Mouse (Mus musculus) G1E (cell line): ENCODE data around the gene Scamp3. TPM values are rescaled to one million over a fixed set of nuclear protein-coding genes. Genes with fewer than 3 reads are reported as not detected.

Experiments used
- ATAC-seq: 2 replicates; pipeline ENCODE4 v1.8.0; 2016; ENCODE audit warnings: mild to moderate bottlenecking; ENCODE audit not compliant: insufficient number of reproducible peaks, poor library complexity, low FRiP score, severe bottlenecking; ENCODE audit errors: extremely low read depth
- DNase-seq: peaks from one replicate; pipeline ENCODE4 v3.0.0; 2012; ENCODE audit warnings: low spot score
- H3K27me3 ChIP-seq: 2 replicates; pipeline ENCODE4 v1.6.1; 2012; ENCODE audit warnings: mild to moderate bottlenecking, low read length, inconsistent platforms; ENCODE audit not compliant: insufficient read depth
- H3K36me3 ChIP-seq: replicated peaks from 2 replicates; pipeline ENCODE3; 2012; ENCODE audit warnings: mild to moderate bottlenecking, inconsistent platforms
- H3K4me1 ChIP-seq: 2 replicates; pipeline ENCODE4 v1.6.1; 2012; ENCODE audit warnings: low read depth, low read length, inconsistent platforms, mixed read lengths; ENCODE audit not compliant: insufficient read depth
- H3K4me3 ChIP-seq: 2 replicates; pipeline ENCODE4 v1.5.1; 2012; ENCODE audit warnings: low read depth, mild to moderate bottlenecking, inconsistent platforms, low read length, moderate library complexity, mixed read lengths
- H3K9me3 ChIP-seq: replicated peaks from 2 replicates; pipeline ENCODE4 v1.6.1; 2012; ENCODE audit warnings: inconsistent platforms
- CTCF ChIP-seq: IDR thresholded peaks from 2 replicates; pipeline ENCODE4 v1.5.1; 2012; ENCODE audit warnings: low read depth, low read length, inconsistent platforms, mixed read lengths
- GATA1 ChIP-seq: IDR thresholded peaks from 2 replicates; pipeline ENCODE4 v1.6.1; 2012; ENCODE audit warnings: borderline replicate concordance, low read length, inconsistent platforms, mixed read lengths
- GATA2 ChIP-seq: IDR thresholded peaks from 2 replicates; pipeline ENCODE4 v1.6.1; 2012; ENCODE audit warnings: low read depth, low read length, inconsistent platforms, borderline replicate concordance
- POLR2AphosphoS5 ChIP-seq: IDR thresholded peaks from 2 replicates; pipeline ENCODE4 v1.6.1; 2012; ENCODE audit warnings: low read depth, low read length, inconsistent platforms; ENCODE audit not compliant: insufficient replicate concordance
- TAL1 ChIP-seq: conservative IDR thresholded peaks from 2 replicates; pipeline ENCODE4 v1.6.1; 2012; ENCODE audit warnings: low read depth, low read length, inconsistent platforms, mixed read lengths
- polyA plus RNA-seq: library from polyadenylated mRNA; stranded (reverse); fragments of >175 nt; gene quantifications from 2 replicates; pipeline ENCODE4 v1.2.3, GENCODE M21; 2012
- total RNA-seq, 2 experiments: library from RNA; stranded (forward) in 1 of 2; stranded (reverse) in 1 of 2; fragments of 200-1000 nt in 1 of 2; fragments of >200 nt in 1 of 2; fragmentation: Nextera tagmentation in 1 of 2; gene quantifications; 2 replicates each; pipeline ENCODE4 v1.2.3; 2014 to 2017

Scamp3 gene
- total and polyA plus RNA-seq, 3 experiments, result 35.1 to 234 (median 123) TPM

GRCm38 (mm10) chr3:89188478-89188875 is 11.2 kb downstream of the Scamp3 start:
- Histone ChIP-seq H3K36me3 (peaks cover 47% of the 10 kb centered on the region), H3K4me3 (no peak overlapping the region), H3K9me3 (no peaks in the 10 kb centered on the region), H3K27me3 (no peaks in the 10 kb centered on the region; the same call in 1 of the 2 replicates), H3K4me1 (peaks cover 16% of the 10 kb centered on the region)
- DNase-seq (no peak), ATAC-seq (no peak)
- TF ChIP-seq CTCF, result no peak
- TF ChIP-seq GATA1, result no peak
- TF ChIP-seq TAL1, result no peak
- no peak for TF ChIP-seq POLR2AphosphoS5
- TF ChIP-seq GATA2, result no peak

- Histone ChIP-seq H3K9me3 (no peaks in the 10 kb centered on the region), H3K4me1 (peaks cover 18% of the 10 kb centered on the region), H3K27me3 (no peaks in the 10 kb centered on the region; the same call in 1 of the 2 replicates), H3K4me3 (no peak overlapping the region), H3K36me3 (peaks cover 30% of the 10 kb centered on the region)
- ATAC-seq (no peak), DNase-seq (no peak)
- TF ChIP-seq GATA1 (no peak), CTCF (no peak), GATA2 (no peak), TAL1 (no peak), POLR2AphosphoS5 (no peak)
Measured at GRCm38 (mm10) chr3:89190436-89190835, 13.2 kb downstream of the Scamp3 start.

DNA sequence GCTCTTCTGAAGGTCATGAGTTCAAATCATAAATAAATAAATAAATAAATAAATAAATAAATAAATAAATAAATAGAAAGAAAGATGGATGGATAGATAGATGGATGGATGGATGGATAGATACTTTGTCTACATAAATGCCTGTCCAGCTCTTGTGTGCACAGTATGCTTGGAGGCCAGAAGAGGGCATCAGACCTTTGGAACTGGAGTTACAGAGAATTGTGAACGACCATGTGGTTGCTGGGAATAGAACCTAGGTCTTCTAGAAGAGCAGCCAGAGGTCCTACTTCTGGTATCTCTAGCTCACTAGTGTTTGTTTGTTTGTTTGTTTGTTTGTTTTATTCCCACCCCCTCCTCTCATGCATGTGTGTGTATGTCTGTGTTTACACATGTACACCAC is 16.1 kb downstream of the Scamp3 start:
- Histone ChIP-seq H3K4me3 (no peak overlapping the region), H3K9me3 (no peaks in the 10 kb centered on the region), H3K36me3 (peaks cover 6% of the 10 kb centered on the region), H3K4me1 (peaks cover 22% of the 10 kb centered on the region), H3K27me3 (no peaks in the 10 kb centered on the region; the same call in none of the 2 replicates)
- no peak for TF ChIP-seq GATA2
- TF ChIP-seq POLR2AphosphoS5, result no peak
- no peak for TF ChIP-seq CTCF
- DNase-seq (no peak), ATAC-seq (no peak)

GRCm38 (mm10) chr3:89193853-89194252 is 16.6 kb downstream of the Scamp3 start:
- TF ChIP-seq TAL1 (no peak), GATA2 (no peak), CTCF (no peak), POLR2AphosphoS5 (no peak), GATA1 (no peak)

GRCm38 (mm10) chr3:89195979-89196877 is 19.0 kb downstream of the Scamp3 start:
- no peak for TF ChIP-seq GATA1
- TF ChIP-seq CTCF, result no peak
- no peak for TF ChIP-seq POLR2AphosphoS5
- no peak for TF ChIP-seq TAL1
- TF ChIP-seq GATA2, result no peak
- Histone ChIP-seq H3K9me3 (no peaks in the 10 kb centered on the region), H3K27me3 (no peaks in the 10 kb centered on the region; the same call in 1 of the 2 replicates), H3K4me1 (peaks cover 26% of the 10 kb centered on the region), H3K4me3 (peak overlapping the region; percentile 70), H3K36me3 (no peaks in the 10 kb centered on the region)
- ATAC-seq (peak; percentile 95), DNase-seq (peak; percentile 89)

More at GRCm38 (mm10) chr3:89193853-89194252, 16.6 kb downstream of the Scamp3 start:
- DNase-seq (no peak), ATAC-seq (no peak)
- Histone ChIP-seq H3K4me3 (no peak overlapping the region), H3K4me1 (peaks cover 22% of the 10 kb centered on the region), H3K36me3 (peaks cover 1% of the 10 kb centered on the region), H3K9me3 (no peaks in the 10 kb centered on the region), H3K27me3 (no peaks in the 10 kb centered on the region; the same call in 1 of the 2 replicates)

DNA sequence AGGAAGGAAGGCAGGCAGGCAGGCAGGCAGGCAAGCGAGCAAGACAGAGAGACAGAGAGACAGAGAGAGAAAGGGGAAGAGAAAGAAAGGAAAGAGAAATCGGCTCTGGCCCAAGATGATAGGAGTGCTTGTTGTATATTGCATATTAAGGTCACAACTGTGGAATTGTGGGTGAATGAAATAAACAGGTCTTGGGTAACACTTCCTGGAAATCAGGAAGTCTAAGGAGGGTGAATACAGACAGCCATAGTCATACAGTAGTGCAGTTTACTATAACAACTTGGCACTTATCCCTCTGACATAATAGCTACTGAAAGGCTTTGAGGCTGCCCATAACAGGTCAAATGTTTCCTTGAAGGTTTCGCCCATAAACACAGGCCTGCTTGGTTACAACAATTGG is 22.6 kb downstream of the Scamp3 start:
- Histone ChIP-seq H3K9me3 (no peaks in the 10 kb centered on the region), H3K36me3 (peaks cover 12% of the 10 kb centered on the region), H3K27me3 (no peaks in the 10 kb centered on the region; the same call in 1 of the 2 replicates), H3K4me3 (no peak overlapping the region), H3K4me1 (peaks cover 39% of the 10 kb centered on the region)
- DNase-seq (no peak), ATAC-seq (no peak)
- no peak for TF ChIP-seq GATA2
- TF ChIP-seq CTCF, result no peak
- no peak for TF ChIP-seq TAL1
- no peak for TF ChIP-seq POLR2AphosphoS5
- TF ChIP-seq GATA1, result no peak
